Mouse (Mus musculus): ENCODE measurements around the gene Irf1.

- TF ChIP-seq POLR2A (IDR thresholded peaks at IDR 0.05; ENCODE audit: control insufficient read depth, extremely low read depth, insufficient read depth, low read length, poor library complexity) (no peak), CTCF (IDR thresholded peaks at IDR 0.05; ENCODE audit: borderline replicate concordance, control insufficient read depth, extremely low read depth, insufficient read depth, low read length, poor library complexity) (no peak)
Measured at GRCm38 (mm10) chr11:53805786-53806185, 36.0 kb downstream of the Irf1 start.

Measured in thymus, adult 2 months (tissue).